Mouse (Mus musculus) liver, embryonic 14 days (tissue): ENCODE measurements around the gene Trpv6. TPM values are rescaled to one million over a fixed set of nuclear protein-coding genes. Genes with fewer than 3 reads are reported as not detected.

Experiments
- polyA plus RNA-seq: library from polyadenylated mRNA; depleted of rRNA; stranded (reverse); fragments of >200 nt; gene quantifications from 2 replicates; pipeline ENCODE4 v1.2.3, GENCODE M21; 2012; rRNA removed

The Trpv6 gene
- polyA plus RNA-seq, result 0.01 and 0.07 TPM in 2 replicates

DNA sequence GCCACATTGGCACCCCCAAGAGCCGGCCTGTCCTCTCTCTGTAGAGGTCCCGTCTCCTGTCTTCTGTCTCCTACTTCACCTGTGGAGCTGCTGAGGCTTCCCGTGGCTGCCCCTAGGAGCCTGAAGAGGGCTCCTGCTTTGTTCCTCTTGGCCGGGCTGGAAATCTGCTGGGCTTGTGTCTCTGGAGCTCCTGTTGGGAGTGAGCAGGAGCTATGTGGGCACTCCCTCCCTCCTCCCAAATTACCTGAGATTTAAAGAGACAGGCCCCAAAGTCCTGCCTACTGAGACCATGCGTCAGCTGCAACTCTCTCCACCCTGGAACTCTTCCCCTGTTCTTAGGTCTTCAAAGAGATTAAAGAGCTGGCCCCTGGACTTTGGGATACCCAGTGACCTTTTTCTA is at the start of gene Trpv6:
Trpv6 (minus strand) TSS at position 228 of the 400 bp plus-strand sequence.

DNA sequence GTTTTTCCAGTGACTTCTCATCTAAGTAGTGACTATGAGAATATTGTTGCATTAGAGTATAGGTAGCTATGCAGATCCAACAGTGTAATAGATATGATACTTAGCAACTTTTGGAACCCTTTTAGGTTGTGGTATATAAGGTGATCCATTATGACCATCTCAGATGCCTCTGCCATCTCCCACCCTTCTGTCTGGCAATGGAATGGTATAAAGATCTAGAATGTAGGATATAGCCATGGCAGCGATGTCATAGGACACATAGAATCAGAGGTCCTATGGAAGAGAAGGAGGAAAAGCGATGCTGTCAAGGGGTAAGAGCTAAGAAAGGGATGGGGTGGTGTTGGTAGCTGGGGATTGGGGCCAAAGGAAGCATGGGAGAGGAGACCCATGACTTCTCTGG is 47.9 kb upstream of the Trpv6 start, which contains the start of gene Llcfc1:
Llcfc1 (plus strand) TSS at position 301 of the 400 bp plus-strand sequence.

DNA sequence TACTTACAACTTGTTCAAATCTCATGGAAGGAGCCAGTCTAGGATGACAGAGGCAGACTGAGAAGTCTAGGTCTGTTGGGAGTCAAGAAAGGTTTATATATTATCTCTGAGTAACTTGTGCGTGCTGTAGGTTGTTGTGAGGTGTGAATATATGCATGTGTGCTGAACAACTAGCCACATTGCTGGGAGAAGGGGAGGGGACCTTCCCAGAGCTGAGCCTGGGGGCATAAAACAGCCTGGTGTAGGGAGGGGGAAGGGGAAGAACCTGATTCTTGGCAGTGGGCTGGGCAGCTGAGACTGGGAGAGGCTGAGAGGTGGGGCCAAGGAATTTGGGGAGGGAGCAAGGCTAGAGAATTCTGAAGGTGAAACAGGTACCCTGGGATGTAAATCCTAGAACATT is 44.5 kb upstream of the Trpv6 start, which contains the start of gene Trpv5:
Trpv5 (minus strand) TSS at position 101 of the 400 bp plus-strand sequence.

DNA sequence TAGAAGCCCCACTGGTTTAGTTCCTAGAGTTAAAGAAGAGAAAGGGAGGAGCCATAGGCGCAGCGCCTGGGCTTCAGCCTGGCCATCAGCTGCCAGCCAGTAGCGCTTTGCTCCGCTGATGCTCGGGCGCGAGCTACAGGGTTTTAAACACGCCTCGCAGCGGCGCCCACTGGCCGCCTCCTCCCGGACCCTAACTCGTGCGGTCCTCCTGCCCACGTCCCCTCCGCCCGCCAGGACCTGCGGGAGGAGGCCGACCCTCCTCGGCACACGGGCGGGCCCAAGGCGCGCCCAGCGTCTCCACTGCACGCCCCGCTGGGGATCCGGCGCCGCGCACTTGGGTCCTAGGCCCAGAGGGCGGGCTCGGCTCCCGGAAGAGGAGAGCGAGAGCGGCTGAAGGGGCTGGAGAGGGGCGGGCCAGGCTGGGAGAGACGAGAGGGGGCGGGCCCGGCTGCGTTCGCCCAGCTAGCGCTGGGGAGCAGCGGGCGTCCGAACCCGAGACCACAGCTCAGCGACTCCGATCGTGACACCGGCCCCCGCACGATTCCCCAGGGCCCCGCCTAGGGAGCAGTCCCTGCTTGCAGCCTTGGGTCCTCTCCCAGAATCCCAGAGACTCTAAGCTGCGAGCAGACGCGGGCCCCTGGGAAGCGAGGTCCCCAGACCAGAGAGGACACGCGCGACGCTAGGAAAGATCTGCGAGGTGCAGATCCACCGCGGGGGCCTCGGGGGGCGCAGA is 31.0 kb downstream of the Trpv6 start, which contains the start of gene Ephb6:
Ephb6 (plus strand) TSS at position 422 of the 733 bp plus-strand sequence.

Other genes starting within 250 kb of the Trpv6 start
- gene Gm5771, start 244.0 kb downstream of the Trpv6 start, polyA plus RNA-seq, result not detected in 2 replicates
- not detected in 2 replicates for gene Gm10334, start 190.3 kb downstream of the Trpv6 start, polyA plus RNA-seq
- not detected in 2 replicates for gene Prss1, start 177.5 kb downstream of the Trpv6 start, polyA plus RNA-seq
- 0.07 TPM in 1 of 2 replicates, not detected in the other for gene Prss2, start 114.6 kb downstream of the Trpv6 start, polyA plus RNA-seq
- 0.67 and 0.76 TPM in 2 replicates for gene Ephb6, start 30.9 kb downstream of the Trpv6 start, polyA plus RNA-seq
- 0.20 and 0.27 TPM in 2 replicates for gene Trpv5, start 44.4 kb upstream of the Trpv6 start, polyA plus RNA-seq
- gene Llcfc1, start 48.0 kb upstream of the Trpv6 start, polyA plus RNA-seq, result not detected in 2 replicates
- 253 and 310 TPM in 2 replicates for gene Kel, start 67.9 kb upstream of the Trpv6 start, polyA plus RNA-seq
- not detected in 2 replicates for gene Olfr459, start 138.8 kb upstream of the Trpv6 start, polyA plus RNA-seq
- gene Pip, start 211.1 kb upstream of the Trpv6 start, polyA plus RNA-seq, result not detected in 2 replicates
- gene Sval2, start 216.6 kb upstream of the Trpv6 start, polyA plus RNA-seq, result not detected in 2 replicates